Mouse (Mus musculus): ENCODE measurements at regions not wholly inside any gene's neighbourhood (a gene's known extent, or its start where the extent isn't known, plus 50 kb on each side); places are given as distances from the start of the nearest gene placed in this dataset.

DNA sequence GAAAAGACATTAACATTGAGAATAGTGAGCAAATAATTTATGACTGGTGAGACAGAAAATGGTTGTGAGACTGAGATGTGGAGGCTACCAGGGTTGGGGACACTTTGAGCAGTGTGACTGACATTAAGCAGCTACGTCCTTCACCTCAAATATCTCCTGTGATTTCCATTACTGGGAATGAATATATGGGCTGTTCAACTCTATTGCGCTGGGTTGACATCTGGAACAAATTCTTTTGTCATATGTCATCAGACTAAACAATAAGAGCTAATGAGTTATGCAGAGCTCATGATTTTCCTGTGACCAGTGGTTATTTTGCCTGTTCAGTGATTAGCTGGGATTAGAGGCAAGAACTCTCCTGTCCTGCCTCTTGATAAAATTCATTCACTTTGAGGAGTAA, 593.9 kb upstream of the Castor2 start:
- no peak for DNase-seq

DNA sequence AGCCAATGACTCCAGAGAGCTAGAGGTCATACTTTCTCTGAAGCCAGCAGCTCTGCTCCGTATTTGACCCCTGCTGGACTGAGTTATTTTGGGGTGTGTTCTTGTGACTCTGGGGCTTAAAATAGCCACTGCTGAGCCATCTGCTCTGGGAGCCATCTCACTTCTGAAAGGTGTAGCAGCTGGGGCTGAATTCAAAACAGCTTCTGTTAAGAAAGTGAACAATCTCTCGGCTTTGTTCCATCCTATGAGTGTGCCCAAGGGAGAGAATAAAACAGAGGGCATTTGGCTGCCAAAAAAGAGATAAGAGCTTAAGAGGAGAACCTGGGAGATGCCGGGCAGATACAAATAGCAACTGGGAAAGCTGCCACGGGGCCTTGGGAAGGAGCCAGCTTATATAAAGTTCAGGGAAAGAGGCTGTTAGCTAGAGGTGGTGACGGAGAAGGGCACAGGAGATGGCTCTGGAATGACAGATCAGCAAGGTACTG, 611.7 kb upstream of the Castor2 start:
- peak; percentile 81 to 82 for DNase-seq

DNA sequence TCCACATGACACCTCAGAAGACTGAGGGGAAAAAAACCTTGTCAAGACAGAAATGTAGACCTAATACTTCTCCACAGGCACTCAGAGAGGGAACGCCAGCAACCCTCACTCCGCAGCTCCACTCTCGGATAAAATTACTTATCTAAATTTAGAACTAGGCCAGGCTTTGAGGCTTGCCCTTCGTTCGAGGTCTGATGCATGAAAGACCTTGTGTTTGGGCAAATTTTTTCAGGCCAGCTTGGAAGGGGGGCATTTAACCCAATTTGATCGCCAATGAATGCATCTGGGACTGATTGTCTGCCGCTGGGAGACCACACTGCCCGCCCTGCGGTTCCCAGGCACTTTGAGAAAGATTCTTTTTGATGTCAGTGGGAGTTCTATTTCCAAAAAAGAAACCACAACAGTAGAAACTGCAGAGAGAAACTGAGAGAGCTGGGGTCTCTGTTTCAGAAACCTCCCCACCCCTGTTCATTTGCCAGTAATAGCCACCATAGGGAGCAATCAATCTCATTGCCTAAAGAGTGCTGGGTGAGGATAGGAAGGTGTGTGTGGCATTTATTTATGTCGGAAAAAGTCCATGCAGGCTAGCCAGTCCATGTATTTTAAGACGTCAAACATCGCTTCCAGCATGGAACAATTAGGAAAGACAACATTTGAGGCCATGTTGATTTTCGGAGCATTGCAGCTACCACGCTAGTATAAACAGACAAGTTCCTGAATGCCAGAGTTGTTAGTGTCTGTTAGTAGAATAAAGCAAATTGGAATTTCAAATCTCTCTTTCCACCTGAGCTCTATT, 617.0 kb upstream of the Castor2 start:
- peak; percentile 12 to 23 for DNase-seq

DNA sequence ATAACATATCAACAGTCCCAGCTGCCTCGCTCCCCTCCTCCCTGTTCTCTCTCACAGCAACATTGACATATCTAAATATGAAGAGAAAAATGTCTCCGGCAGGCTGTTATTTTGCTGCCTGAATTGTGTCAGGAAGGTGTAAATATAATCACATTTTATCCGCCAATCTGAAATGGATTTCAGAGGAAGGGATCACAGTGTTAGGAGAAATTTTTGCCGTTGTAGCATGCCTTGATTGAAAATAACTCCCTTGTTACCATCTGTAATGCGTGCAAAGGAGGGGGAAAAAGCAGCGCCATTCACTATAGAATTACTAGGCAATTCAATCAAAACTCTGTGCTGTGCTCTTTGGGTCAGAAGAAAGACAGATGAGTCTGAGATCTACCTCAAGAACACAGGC, 620.3 kb upstream of the Castor2 start:
- DNase-seq, result no peak

DNA sequence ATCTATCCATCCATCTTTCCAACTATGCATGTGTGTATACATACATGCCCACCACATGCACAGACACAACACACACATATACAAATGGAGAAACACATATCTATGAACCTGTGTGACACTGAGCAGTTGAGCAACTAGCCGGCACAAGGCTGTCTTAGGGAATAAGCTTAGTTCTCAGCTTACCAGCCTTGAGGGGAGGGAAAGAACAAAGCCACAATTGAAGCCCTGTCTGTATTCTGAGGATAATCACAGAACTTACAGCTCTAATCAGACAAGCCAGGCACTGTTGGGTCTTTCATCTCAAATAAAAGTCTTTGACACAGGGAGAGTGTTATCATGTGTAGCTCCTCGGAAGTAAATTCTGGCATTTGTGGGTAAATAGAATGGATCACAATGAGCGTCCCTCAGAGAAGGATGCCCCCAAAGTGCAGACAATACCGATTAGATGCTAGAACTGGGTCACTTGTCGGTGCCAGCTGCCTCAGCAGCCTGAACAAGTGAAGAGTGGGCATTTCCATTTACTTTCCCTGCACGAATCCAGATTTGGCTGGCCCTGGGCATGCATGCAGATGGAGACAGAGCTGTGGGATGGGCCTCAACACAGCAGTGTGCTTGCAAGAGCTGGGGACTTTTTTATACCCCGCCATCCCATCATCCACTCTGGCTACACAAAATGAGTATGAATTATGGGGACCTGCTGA, 646.0 kb upstream of the Castor2 start:
- DNase-seq, result peak; percentile 80 to 86

DNA sequence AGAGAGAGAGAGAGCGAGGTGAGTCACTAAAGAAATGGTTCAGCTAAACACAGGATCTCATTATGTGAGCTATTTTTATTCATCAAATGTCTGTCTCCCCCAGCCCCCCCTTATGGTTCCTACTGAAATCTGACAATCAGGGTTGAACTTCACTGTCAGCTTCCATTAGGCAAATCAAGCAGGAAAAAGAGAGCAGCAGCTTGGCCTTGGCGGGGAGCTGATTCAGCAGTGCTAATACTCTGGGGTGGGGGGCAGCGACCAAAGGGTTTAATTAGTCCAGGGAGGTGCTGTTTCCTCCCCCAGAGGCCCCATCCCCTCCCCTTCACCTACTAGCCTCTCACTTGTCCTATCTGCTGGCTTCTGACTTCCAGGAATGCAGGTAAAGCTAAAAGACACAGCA, 649.6 kb upstream of the Castor2 start:
- DNase-seq, result peak; percentile 72 to 75

DNA sequence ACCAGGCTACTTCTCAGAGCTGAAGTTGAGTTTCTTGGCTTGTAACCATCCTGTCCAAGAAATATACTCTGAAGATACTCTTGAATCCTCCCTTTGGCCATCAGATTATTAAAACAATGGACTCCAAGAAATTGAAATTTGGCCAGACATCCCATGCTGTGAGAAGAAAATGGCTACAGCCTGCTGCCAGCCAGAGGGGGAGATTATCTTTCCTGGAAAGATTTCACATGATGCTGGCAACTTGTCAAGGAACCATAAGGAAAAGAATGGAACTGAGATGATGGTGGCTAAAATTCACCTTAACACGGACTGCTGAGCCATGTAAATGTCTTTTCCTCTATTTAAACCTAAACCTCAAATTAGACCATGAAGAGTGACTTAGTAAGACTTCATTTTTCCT, 698.7 kb upstream of the Castor2 start:
- peak; percentile 80 to 81 for DNase-seq

DNA sequence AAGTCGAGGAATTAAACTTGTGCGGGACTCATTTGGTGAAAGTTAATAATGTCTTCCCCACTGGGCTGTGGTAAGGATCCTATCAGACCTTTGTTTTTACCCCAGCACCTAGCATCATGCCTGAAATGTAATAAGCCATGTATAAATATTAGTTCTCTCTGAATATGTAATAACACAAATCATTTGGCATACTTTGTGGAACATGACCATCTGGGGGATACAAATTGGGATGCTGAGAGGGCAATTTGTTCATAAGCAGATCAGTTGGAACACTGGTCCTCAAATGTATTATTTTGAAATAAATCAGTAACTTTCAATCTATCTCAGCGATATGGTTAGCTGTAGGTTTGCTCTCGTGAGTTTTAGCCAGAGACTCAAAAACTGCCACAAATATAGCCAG, 709.6 kb upstream of the Castor2 start:
- DNase-seq, result no peak

DNA sequence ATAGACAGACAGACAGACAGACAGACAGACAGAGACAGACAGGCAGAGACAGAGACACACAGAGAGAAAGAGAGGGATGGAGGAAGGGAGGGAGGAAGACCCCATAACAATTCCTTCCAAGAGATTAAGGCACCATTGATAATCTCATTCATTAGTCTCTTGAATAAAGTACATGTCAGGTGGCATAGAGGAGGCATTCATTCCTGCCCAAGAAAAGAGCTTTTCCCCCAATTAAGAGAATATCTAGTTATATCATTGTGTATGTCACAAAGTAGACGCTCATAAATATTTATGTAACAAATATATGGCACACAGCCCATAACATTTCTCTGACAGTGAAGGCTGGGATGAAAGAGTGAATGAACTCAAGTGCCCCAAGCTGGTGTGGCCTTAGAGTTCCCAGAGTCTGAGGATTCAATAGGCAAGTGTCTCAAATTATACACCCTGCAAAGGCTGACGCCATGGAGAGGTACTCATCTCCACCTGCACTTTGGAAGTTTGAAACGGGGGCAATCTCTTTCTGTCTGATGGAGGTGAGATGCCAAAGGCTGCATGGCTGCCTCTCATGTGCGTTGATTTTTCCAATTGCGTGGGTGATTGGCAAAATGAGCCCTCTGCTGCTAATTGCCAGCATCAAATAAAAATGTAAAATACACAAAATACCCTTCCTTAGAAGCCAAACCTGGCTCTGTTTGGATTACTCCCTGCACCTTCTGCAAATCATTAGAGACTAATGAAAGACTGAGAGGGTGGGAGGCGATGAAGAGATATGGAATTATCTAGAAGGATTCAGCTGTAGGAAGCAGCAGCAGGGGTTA, 710.3 kb upstream of the Castor2 start:
- no peak for DNase-seq

DNA sequence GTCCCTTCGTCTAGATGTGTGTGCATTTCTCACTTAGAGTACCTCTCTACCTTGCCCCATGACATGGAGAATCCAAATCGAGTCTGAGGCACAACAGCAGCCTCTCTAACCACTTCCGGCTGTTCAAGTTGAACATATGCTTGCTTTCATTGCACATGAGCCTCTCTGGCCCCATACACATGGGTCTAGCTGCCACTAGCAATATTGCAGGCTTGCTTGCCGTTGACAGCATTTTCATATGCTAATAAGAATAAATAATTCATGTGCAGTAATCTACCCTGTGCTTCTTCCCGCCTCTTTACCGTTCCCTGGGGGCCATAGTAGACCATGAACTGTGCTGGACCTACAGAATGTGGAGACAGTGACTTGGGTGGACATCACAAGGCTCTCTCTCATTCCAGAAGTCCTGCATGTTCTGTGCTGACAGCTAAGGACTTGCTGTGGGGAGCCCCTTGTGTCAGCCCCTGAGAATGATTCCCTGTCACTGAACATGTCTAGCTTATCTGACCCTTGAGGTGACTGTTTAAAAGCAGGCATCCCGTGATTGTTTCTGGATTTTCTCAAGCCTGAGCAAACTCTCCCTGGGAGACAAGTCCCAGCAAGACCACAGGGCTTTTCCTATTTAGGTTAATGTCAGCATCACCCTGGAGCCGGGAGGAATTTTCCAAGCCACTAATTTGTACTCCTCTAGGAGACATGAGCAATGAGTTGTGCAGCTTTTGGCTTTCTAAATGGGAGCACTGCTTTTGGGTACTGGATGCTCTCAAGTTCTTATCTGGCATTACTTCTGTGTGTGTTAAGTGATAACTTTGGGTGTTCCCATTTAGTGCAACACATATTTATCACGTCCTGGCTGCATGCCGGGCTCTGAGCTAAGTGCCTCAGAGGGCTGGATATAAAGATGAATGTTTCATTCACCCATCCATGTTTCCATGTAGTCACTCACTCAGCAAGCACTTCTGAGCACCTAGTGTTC, 713.8 kb upstream of the Castor2 start:
- DNase-seq, result no peak

DNA sequence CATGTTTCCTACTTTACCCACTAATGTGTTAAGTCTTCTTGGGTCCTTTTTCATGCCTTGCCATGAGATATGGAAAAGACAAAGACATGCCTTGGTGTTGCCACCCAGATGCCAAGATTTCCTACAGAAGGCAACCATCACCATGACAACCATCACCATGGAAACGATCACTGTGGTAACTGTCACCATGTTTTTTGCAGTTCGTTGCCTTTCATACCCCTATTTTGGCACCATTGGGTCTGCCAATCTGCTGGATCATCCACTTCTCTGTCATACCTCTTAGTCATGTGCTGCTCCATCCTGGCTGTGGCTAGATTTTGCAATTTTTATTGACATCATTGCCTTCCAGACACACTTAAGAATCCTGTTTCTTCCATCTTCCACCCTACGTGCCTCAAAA, 733.7 kb upstream of the Castor2 start:
- peak; percentile 92 to 95 for DNase-seq

DNA sequence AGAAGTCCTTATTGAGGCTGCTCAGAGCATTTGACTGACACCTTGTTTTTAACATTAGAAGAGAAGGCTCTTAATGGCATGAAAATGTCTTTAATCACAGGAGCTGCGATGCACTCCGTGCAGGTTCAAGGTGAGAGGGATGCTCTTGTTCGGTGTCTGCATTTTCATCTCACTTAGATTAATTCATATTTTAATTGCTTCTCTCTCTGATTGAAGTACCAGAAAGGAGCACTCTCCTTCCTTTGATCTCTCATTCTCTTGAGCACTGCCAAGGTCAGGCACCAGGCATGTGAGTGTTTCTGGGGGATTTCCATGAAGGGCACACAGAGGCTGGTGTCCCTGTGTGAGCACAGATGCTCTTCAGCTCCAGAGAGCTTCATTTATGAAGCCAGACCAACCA, 752.0 kb upstream of the Castor2 start:
- DNase-seq, result no peak

DNA sequence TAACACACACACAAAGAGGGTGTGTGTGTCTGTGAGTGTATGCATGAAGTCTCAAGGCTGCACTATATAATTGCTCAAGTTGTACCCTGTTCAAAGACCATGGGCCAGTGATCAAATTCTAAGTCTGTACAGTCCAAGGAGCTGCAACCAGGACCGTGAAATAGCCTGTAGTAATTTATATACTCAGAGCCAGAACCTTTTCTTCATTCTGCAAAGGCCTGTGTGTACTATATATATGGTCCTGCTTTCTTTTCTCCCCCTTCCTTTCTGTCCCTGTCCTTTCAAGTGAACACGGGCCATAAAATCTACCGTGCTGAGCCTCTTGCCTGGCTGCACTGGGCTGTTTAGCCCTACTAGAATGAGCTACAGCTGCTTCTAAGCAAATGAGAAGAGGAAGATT, 757.5 kb upstream of the Castor2 start:
- no peak for DNase-seq

DNA sequence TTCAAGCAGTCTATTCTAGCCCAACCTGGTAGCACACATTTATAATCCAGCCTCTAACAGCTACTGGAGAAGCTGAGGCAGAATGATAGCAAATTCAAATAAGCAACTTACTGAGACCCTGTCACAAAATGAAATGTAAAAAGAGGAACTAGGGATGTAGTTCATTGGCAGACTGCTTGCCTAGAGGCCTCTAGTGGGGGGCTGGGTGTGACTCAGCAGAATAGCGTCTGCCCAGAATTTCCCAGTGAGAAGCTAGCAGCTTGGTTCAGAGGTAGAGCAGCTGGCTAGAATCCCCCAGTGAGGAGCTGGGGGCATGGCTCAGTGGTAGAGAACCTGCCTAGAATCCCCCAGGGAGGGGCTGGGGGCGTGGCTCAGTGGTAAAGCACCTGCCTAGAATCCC, 777.5 kb upstream of the Auts2 start:
- no peak for DNase-seq

DNA sequence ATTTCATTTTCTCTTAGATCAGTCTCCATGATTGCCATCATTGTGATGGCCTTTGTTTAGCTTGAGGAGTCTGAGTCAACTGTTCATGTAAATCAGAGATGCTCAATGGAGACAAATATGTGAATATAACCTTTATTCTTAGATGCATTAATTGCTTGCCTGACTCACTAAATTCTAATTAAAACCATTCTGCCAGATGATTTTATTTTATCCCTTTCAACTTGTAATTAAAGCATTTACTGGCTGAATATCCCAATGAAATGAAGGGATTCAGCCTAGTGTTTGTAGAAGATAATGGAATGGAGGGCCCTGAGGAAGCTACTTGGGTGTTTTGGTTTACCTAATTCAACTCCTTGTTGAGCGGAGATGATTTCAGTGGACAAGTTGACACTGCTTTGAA, 777.1 kb upstream of the Auts2 start:
- no peak for DNase-seq

DNA sequence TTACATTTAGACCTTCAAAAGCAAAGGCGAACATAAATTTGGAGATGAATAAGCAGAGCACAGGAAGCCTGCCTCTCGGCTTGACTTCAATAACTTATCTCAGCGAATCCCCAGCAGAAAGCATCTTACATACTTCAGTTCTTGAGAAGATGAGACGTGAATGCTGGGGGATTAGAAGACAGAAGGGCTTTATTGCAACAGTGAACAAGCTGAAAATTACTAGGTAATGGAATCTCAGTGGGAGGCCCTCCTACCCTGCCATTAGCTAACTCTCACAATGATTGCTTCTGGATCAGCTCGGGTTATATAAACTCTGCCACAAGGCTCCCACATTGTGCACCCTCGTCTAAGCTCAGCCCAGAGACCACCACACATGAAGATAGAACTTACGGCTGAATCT, 770.9 kb upstream of the Auts2 start:
- DNase-seq, result peak in 1 of 2 experiments; percentile 3

DNA sequence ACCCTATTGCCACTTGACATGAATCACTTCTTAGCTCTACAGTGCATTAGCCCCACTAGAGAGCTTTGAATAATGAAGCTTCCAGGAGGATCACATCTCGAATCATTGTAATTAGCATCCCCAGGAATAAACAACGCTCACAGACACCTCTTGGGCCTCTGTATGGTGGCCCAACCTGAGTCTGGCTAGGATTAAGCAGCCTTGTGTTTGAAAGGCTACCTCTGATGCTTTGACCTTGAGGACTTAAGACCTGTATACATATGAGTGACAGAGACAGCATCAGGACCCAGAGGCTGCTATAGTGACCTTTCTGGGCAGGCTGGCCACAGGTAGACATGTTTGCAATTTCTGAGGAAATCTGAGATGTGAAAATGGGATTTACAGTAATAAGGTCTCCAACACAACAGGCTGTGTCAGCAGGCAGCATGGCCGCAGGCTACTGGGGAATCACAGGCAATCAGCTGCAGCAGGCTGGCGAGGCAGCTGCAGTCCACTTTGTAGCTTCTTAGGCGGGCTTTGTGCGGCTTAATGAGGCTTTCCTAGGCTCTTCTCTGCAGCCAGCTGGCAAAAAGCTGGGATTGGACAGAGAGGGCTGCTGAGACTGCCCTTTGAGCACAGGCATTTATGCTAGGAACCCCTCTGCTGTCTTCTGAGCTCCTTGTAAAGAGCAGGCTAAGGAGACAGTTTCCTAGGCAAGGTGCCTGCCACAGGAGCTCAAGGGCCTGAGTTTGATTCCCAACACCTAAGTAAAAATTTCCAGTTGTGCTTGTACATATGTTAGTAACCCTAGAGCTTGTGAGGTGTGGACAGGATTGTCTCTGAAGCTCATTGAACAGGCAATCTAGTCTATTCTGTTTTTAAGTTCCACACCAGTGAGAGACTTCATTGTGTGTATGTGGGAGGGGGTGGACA, 768.1 kb upstream of the Auts2 start:
- DNase-seq, result peak; percentile 58 to 75

DNA sequence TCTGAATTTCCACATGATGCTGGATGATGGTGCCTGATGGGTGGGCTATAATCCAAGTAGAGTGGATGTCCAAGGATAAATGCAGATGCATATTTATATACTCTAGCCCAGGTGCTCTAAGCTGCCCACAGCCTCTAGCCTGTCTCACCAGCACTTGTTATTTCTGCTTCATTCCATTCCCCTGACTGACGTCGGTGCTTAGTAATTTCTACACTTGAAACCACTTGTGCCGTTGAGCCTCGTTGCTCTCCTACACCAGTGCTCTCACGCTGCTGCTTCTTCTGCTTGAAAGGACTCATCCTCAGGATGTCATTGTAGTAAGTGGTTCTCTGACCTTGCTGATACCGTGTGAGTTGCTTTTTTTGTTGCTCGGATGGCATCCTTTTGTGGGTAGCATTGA, 724.7 kb upstream of the Auts2 start:
- no peak for DNase-seq

DNA sequence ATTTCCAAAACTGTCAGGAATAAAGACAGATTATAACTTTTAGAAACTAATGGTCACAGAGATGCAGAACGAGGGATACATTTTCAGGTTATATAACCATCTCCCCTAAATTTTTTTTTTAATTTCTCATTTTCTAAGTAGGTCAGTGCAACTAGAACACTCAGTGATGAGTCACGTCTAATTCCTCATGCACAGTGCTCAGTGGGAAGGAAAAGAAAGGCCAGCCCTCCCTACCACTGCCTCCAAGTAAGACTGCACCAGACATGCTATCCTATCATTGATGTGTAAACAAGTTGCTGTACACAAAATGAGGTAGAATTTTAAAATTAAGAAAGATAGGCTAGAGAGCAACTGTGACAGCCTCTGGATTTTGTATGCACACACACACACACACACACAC, 724.2 kb upstream of the Auts2 start:
- DNase-seq, result peak in 1 of 2 experiments; percentile 5

DNA sequence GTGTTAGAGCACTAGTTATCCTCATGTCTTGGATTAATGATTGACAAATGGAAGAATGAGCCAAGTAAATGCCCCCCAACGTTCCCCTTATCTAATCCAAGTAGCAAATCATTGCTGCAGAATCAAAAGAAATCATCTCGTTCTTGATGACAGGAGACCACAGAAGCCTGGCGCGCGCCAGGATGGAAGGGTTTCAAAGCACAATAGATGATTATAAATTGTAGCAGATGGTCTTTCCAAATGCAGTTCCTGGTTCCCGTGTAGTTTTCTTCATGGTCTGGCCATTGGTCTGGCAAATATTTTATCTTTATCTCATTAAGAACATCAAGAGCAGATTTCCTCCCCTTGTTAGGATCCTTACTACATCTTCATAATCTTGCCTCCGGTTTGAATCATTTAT, 721.8 kb upstream of the Auts2 start:
- peak; percentile 53 to 60 for DNase-seq

DNA sequence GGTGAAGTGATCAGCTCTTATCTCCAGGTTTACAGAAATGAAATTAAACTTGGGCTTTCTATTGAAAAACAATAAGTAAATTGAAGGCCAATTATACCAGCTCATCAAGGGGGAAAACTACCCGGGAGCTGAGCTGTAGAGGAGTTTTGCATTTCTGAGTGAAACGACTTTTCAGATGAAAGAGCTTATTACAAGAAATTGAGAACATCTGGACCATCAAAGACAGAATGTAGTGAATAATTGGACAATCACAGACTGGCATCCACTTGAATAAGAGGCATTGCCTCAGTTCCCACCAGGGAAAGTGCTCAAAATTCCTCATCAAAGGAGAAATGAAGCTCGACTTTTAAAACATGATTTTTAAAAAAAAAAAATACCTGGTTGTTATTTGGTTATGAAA, 675.7 kb upstream of the Auts2 start:
- DNase-seq, result no peak

Data from cerebellum, postnatal 10 days (tissue).